Comparison of ENCODE assay signal across 8 mouse cellular contexts in genomic region chr2:35108712-35109111, GRCm38 (mm10). TPM values are rescaled to one million over a fixed set of nuclear protein-coding genes. Genes with fewer than 3 reads are reported as not detected.
DNase-seq lines count a peak whose midpoint lies in the region; ATAC-seq and TF ChIP-seq lines count a peak whose summit lies in the region.

No protein-coding gene starts in this region.

- peak overlapping the region; percentile 65 for H3K4me2 ChIP-seq in kidney, embryonic 16.5 days (replicated peaks; ENCODE audit: low read depth, low read length)
- H3K4me2 ChIP-seq in liver, embryonic 13.5 days, result peak overlapping the region; percentile 91

- peak; percentile 13 for ATAC-seq in granulocyte monocyte progenitor cell, adult 5-6 weeks (replicated peaks; ENCODE audit: poor library complexity, severe bottlenecking)
- peak; percentile 52 for ATAC-seq in kidney, embryonic 16.5 days (ENCODE audit: low FRiP score, low TSS enrichment)
- ATAC-seq in liver, embryonic 13.5 days (ENCODE audit: low read depth), result no peak; the same call in 1 of the 2 replicates

- no peaks in the 10 kb centered on the region for H3K36me3 ChIP-seq in kidney, embryonic 16.5 days (ENCODE audit: insufficient read depth, low read length)
- 0 out of 2 replicates have a peak, but pooled peaks cover 4% of the 10 kb centered on the region for H3K36me3 ChIP-seq in liver, embryonic 13.5 days

- no peaks in the 10 kb centered on the region for H3K4me1 ChIP-seq in cortical plate, adult 2 months (ENCODE audit: control insufficient read depth, insufficient read depth, low read length)
- H3K4me1 ChIP-seq in kidney, embryonic 16.5 days (ENCODE audit: insufficient read depth, low read length), result no peaks in the 10 kb centered on the region
- peaks cover 29% of the 10 kb centered on the region for H3K4me1 ChIP-seq in liver, embryonic 13.5 days (replicated peaks)

- peak overlapping the region; percentile 80 for H3K9ac ChIP-seq in kidney, embryonic 16.5 days (replicated peaks; ENCODE audit: low read length)
- peak overlapping the region; percentile 84 for H3K9ac ChIP-seq in liver, embryonic 13.5 days

- peak; percentile 70 for TF ChIP-seq CTCF in cortical plate, adult 2 months (IDR thresholded peaks at IDR 0.05; ENCODE audit: extremely low read depth, insufficient read depth, low read length)

- DNase-seq in 416B (ENCODE audit: low read depth), result peak; percentile 93
- peak; percentile 69 for DNase-seq in MN1 (ENCODE audit: low spot score)
- DNase-seq in liver, embryonic 13.5 days, result peak; percentile 35
- DNase-seq in naive thymus-derived CD4-positive, alpha-beta T cell, adult 2 months (ENCODE audit: low read depth), result peak; percentile 80
- DNase-seq in testis, postnatal 14 days (ENCODE audit: low spot score), result peak; percentile 22

- peak overlapping the region; percentile 86 for H3K4me3 ChIP-seq in cortical plate, adult 2 months (ENCODE audit: insufficient read depth, low read length)
- H3K4me3 ChIP-seq in kidney, embryonic 16.5 days (ENCODE audit: low read length), result peak overlapping the region; percentile 80
- H3K4me3 ChIP-seq in liver, embryonic 13.5 days (replicated peaks), result peak overlapping the region; percentile 84

- peak overlapping the region; percentile 27; the same call in 1 of the 2 replicates for H3K27ac ChIP-seq in cortical plate, adult 2 months (ENCODE audit: insufficient read depth, low read length)
- peak overlapping the region; percentile 87 for H3K27ac ChIP-seq in kidney, embryonic 16.5 days (ENCODE audit: low read length)
- peak overlapping the region; percentile 88 for H3K27ac ChIP-seq in liver, embryonic 13.5 days

- TF ChIP-seq POLR2A in cortical plate, adult 2 months (IDR thresholded peaks at IDR 0.05; ENCODE audit: extremely low read depth, insufficient read depth, low read length), result no peak

- H3K9me3 ChIP-seq in kidney, embryonic 16.5 days (ENCODE audit: low read length), result no peaks in the 10 kb centered on the region
- H3K9me3 ChIP-seq in liver, embryonic 13.5 days (replicated peaks), result no peaks in the 10 kb centered on the region

- WGBS in kidney, embryonic 16.5 days, result 32% methylated on average over 3 of the region's 3 CpGs
- 19% methylated on average over 3 of the region's 3 CpGs for WGBS in liver, embryonic 13.5 days (ENCODE audit: insufficient replicate concordance)

- no peaks in the 10 kb centered on the region for H3K27me3 ChIP-seq in kidney, embryonic 16.5 days (ENCODE audit: insufficient read depth, low read length)
- H3K27me3 ChIP-seq in liver, embryonic 13.5 days, result no peaks in the 10 kb centered on the region

RNA-seq across cellular contexts. Expression of gene Cntrl, which starts 0.6 kb away (rescaled TPM):
- 14.9 and 15.6 TPM in 2 replicates for polyA plus RNA-seq in cortical plate, adult 2 months (2012; rRNA removed)
- 101 and 118 TPM in 2 replicates for total RNA-seq in granulocyte monocyte progenitor cell, adult 5-6 weeks (2014; fragmentation: Nextera tagmentation)
- total RNA-seq in granulocyte monocyte progenitor cell, adult 5-6 weeks (2017), result 90.1 and 112 TPM in 2 replicates
- polyA plus RNA-seq in kidney, embryonic 16.5 days (2015; fragmentation: Nextera tagmentation; extraction: Ambion mirVana), result 21.2 and 25.2 TPM in 2 replicates
- polyA plus RNA-seq in liver, embryonic 13.5 days (2015; fragmentation: Nextera tagmentation; extraction: Ambion mirVana), result 9.8 and 10.0 TPM in 2 replicates

RNA-seq across cellular contexts. Expression of gene AI182371, which starts 7.4 kb away (rescaled TPM):
- polyA plus RNA-seq in cortical plate, adult 2 months (2012; rRNA removed), result 0.52 and 0.59 TPM in 2 replicates
- 0.51 and 2.4 TPM in 2 replicates for total RNA-seq in granulocyte monocyte progenitor cell, adult 5-6 weeks (2014; fragmentation: Nextera tagmentation)
- 1.3 and 2.1 TPM in 2 replicates for total RNA-seq in granulocyte monocyte progenitor cell, adult 5-6 weeks (2017)
- 0.46 and 0.50 TPM in 2 replicates for polyA plus RNA-seq in kidney, embryonic 16.5 days (2015; fragmentation: Nextera tagmentation; extraction: Ambion mirVana)
- 9.9 and 13.4 TPM in 2 replicates for polyA plus RNA-seq in liver, embryonic 13.5 days (2015; fragmentation: Nextera tagmentation; extraction: Ambion mirVana)

RNA-seq across cellular contexts. Expression of gene Hc, which starts 47.5 kb away (rescaled TPM):
- 0.08 and 0.35 TPM in 2 replicates for polyA plus RNA-seq in cortical plate, adult 2 months (2012; rRNA removed)
- not detected in 2 replicates for total RNA-seq in granulocyte monocyte progenitor cell, adult 5-6 weeks (2014; fragmentation: Nextera tagmentation)
- not detected in 2 replicates for total RNA-seq in granulocyte monocyte progenitor cell, adult 5-6 weeks (2017)
- 0.37 and 0.45 TPM in 2 replicates for polyA plus RNA-seq in kidney, embryonic 16.5 days (2015; fragmentation: Nextera tagmentation; extraction: Ambion mirVana)
- polyA plus RNA-seq in liver, embryonic 13.5 days (2015; fragmentation: Nextera tagmentation; extraction: Ambion mirVana), result 17.8 and 26.3 TPM in 2 replicates

Comparison
In these comparisons a context has a peak if more than half of its experiments do, and no peak if none do; other contexts are left out.
1. DNase-seq: peak in every context shown above with its lines; median percentile 93 in 416B; 80 in naive thymus-derived CD4-positive, alpha-beta T cell, adult 2 months; 69 in MN1; 35 in liver, embryonic 13.5 days; 22 in testis, postnatal 14 days.
2. H3K27ac ChIP-seq: peak in every context shown above with its lines; median percentile 88 in liver, embryonic 13.5 days; 87 in kidney, embryonic 16.5 days; 27 in cortical plate, adult 2 months.
3. RNA of gene Hc, which starts 47.5 kb away (polyA plus RNA-seq): 17.8 to 26.3 TPM in liver, embryonic 13.5 days; 0.37 to 0.45 TPM in kidney, embryonic 16.5 days and 0.08 to 0.35 TPM in cortical plate, adult 2 months; every median in the first group is over 10 times any median in the second.
4. Peak in every context shown above with its lines, with median percentiles within 50 percentile points of each other: H3K4me3 ChIP-seq.